Mouse (Mus musculus): ENCODE results near the gene Rinl. TPM values are rescaled to one million over a fixed set of nuclear protein-coding genes. Genes with fewer than 3 reads are reported as not detected.
A peak's percentile ranks its signal among the peaks of the same experiment; 100 is the strongest.

Rinl gene
- polyA plus RNA-seq, 1 experiment from 2014 or later: 4.3 TPM

- 95% methylated on average over 9 of the region's 9 CpGs for WGBS
- H3K9ac ChIP-seq (ENCODE audit: low read length): no peak overlapping the region
- DNase-seq (ENCODE audit: low spot score): no peak
- H3K4me3 ChIP-seq (ENCODE audit: low read depth, low read length): no peak overlapping the region
- ATAC-seq (replicated peaks; ENCODE audit: low FRiP score, low TSS enrichment, low read depth): no peak
- H3K9me3 ChIP-seq (ENCODE audit: control insufficient read depth, low read length): no peaks in the 10 kb centered on the region
- H3K27me3 ChIP-seq (replicated peaks; ENCODE audit: control insufficient read depth, insufficient read depth, low read length): no peaks in the 10 kb centered on the region
- no peak overlapping the region for H3K27ac ChIP-seq (ENCODE audit: low read depth)
- no peaks in the 10 kb centered on the region for H3K36me3 ChIP-seq (ENCODE audit: control insufficient read depth, insufficient read depth, low read length)
- H3K4me1 ChIP-seq (replicated peaks; ENCODE audit: control insufficient read depth, insufficient read depth, low read length): peaks cover 31% of the 10 kb centered on the region
- H3K4me2 ChIP-seq (ENCODE audit: low read length): no peak overlapping the region
These were observed 11.2 kb downstream of the Rinl start for GRCm38 (mm10) chr7:28799994-28800393.

GRCm38 (mm10) chr7:28801451-28801850 lies 12.7 kb downstream of the Rinl start:
- Histone ChIP-seq H3K9me3 (ENCODE audit: control insufficient read depth, low read length) (no peaks in the 10 kb centered on the region), H3K27ac (ENCODE audit: low read depth) (peak overlapping the region; percentile 90), H3K4me1 (replicated peaks; ENCODE audit: control insufficient read depth, insufficient read depth, low read length) (peaks cover 31% of the 10 kb centered on the region), H3K36me3 (ENCODE audit: control insufficient read depth, insufficient read depth, low read length) (no peaks in the 10 kb centered on the region), H3K27me3 (replicated peaks; ENCODE audit: control insufficient read depth, insufficient read depth, low read length) (no peaks in the 10 kb centered on the region), H3K4me2 (ENCODE audit: low read length) (no peak overlapping the region), H3K9ac (ENCODE audit: low read length) (no peak overlapping the region), H3K4me3 (ENCODE audit: low read depth, low read length) (no peak overlapping the region)
- ATAC-seq (replicated peaks; ENCODE audit: low FRiP score, low TSS enrichment, low read depth) (no peak), DNase-seq (ENCODE audit: low spot score) (no peak)
- 49% methylated on average over 3 of the region's 3 CpGs for WGBS

GRCm38 (mm10) chr7:28801901-28802670 lies 13.3 kb downstream of the Rinl start:
- Histone ChIP-seq H3K9me3 (ENCODE audit: control insufficient read depth, low read length) (no peaks in the 10 kb centered on the region), H3K4me2 (ENCODE audit: low read length) (peak overlapping the region; percentile 23), H3K4me3 (ENCODE audit: low read depth, low read length) (no peak overlapping the region), H3K27me3 (replicated peaks; ENCODE audit: control insufficient read depth, insufficient read depth, low read length) (no peaks in the 10 kb centered on the region), H3K36me3 (ENCODE audit: control insufficient read depth, insufficient read depth, low read length) (no peaks in the 10 kb centered on the region), H3K9ac (ENCODE audit: low read length) (peak overlapping the region; percentile 5), H3K27ac (ENCODE audit: low read depth) (peak overlapping the region; percentile 90), H3K4me1 (replicated peaks; ENCODE audit: control insufficient read depth, insufficient read depth, low read length) (peaks cover 27% of the 10 kb centered on the region)
- WGBS: 9% methylated on average over 10 of the region's 10 CpGs
- peak; percentile 82 for DNase-seq (ENCODE audit: low spot score)
- peak; percentile 59 for ATAC-seq (replicated peaks; ENCODE audit: low FRiP score, low TSS enrichment, low read depth)

DNA sequence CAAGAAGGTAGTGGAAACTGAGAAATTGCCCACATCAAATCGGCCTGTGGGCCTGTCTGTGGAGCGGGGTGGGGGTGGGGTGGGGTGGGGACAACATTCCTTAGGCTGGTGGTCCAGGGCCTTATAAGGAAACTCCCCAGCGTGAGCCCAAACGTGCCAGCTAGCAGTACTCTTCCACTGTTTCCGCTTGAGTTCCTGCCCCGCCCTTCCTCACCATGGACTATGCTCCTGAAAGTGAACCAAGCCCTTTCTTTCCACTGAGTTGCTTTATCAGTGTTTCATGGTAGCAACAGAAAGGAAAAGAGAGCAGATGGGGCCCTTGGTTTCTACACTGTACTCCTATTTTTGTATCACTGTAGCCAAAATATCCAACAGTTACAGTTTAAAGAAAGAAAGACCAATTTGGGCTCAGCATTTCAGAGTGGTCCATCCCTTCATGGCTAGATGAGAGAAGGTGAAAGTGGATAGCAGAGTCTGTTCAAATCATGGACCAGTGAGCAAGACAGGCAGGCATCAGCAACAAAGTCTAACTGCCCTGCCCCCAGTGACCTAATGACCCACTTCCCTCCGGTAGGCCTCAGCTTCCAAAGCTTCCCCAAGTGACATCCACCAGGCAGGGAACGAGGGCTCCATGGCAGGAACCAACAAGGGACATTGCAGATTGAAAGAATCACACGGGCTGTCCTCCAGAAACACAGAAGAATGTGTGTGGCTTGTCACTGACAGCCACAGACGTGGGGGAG lies 14.2 kb downstream of the Rinl start:
- Histone ChIP-seq H3K27ac (ENCODE audit: low read depth) (peak overlapping the region; percentile 90), H3K9ac (ENCODE audit: low read length) (peak overlapping the region; percentile 16), H3K4me3 (ENCODE audit: low read depth, low read length) (no peak overlapping the region), H3K27me3 (replicated peaks; ENCODE audit: control insufficient read depth, insufficient read depth, low read length) (no peaks in the 10 kb centered on the region), H3K4me2 (ENCODE audit: low read length) (peak overlapping the region; percentile 23), H3K9me3 (ENCODE audit: control insufficient read depth, low read length) (no peaks in the 10 kb centered on the region), H3K4me1 (replicated peaks; ENCODE audit: control insufficient read depth, insufficient read depth, low read length) (peaks cover 32% of the 10 kb centered on the region), H3K36me3 (ENCODE audit: control insufficient read depth, insufficient read depth, low read length) (no peaks in the 10 kb centered on the region)
- ATAC-seq (replicated peaks; ENCODE audit: low FRiP score, low TSS enrichment, low read depth) (peak; percentile 51), DNase-seq (ENCODE audit: low spot score) (no peak)
- 8% methylated on average over 10 of the region's 10 CpGs for WGBS

DNA sequence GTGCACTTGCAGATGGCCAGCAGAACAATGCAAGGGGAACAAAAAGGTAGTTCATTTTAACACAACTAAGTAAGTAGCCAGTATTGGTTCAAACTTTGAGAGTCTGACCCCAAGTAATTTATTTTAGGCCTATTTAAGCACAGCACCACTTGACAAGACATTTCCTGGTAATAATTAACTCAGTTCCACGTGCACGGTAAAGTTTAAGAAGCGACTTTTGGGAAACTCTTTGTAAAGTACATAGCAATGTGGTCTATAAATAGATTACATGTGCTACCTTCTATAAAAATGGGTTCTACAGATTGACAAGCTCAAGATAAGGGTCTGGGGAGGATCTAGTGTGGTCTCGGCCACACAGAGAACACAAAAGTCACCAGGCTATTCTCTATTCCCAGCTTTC lies 15.0 kb downstream of the Rinl start:
- no peak overlapping the region for H3K4me3 ChIP-seq (ENCODE audit: low read depth, low read length)
- H3K4me1 ChIP-seq (replicated peaks; ENCODE audit: control insufficient read depth, insufficient read depth, low read length): peaks cover 36% of the 10 kb centered on the region
- H3K27me3 ChIP-seq (replicated peaks; ENCODE audit: control insufficient read depth, insufficient read depth, low read length): no peaks in the 10 kb centered on the region
- ATAC-seq (replicated peaks; ENCODE audit: low FRiP score, low TSS enrichment, low read depth) (0 out of 2 replicates have a peak, but pooled peaks have one; percentile 12), DNase-seq (ENCODE audit: low spot score) (no peak)
- no peaks in the 10 kb centered on the region for H3K36me3 ChIP-seq (ENCODE audit: control insufficient read depth, insufficient read depth, low read length)
- H3K9me3 ChIP-seq (ENCODE audit: control insufficient read depth, low read length): no peaks in the 10 kb centered on the region
- no peak overlapping the region for H3K9ac ChIP-seq (ENCODE audit: low read length)
- H3K27ac ChIP-seq (ENCODE audit: low read depth): peak overlapping the region; percentile 90
- 26% methylated on average over 4 of the region's 4 CpGs for WGBS
- H3K4me2 ChIP-seq (ENCODE audit: low read length): peak overlapping the region; percentile 23; the same call in 1 of the 2 replicates

DNA sequence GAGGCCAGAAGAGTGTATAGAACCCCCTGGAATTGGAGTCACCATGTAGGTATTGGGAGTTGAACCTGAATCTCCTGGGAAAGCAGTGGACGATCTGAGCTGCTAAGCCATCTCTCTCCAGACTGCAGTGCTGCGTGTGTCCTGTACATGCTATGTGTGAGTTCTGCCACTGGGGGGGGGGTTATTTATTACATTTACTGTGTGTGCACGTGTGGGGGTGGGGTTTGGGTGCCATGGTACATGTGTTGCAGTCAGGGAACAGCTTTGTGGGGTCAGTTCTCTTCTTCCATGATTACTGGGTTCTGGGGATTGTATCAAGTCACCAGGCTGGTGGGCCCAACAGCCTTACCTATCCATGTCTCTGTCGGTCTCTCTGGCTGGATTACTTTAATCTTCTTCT lies 18.1 kb downstream of the Rinl start:
- Histone ChIP-seq H3K9ac (ENCODE audit: low read length) (no peak overlapping the region), H3K4me1 (replicated peaks; ENCODE audit: control insufficient read depth, insufficient read depth, low read length) (peaks cover 30% of the 10 kb centered on the region), H3K36me3 (ENCODE audit: control insufficient read depth, insufficient read depth, low read length) (peaks cover 1% of the 10 kb centered on the region), H3K4me2 (ENCODE audit: low read length) (no peak overlapping the region), H3K4me3 (ENCODE audit: low read depth, low read length) (no peak overlapping the region), H3K9me3 (ENCODE audit: control insufficient read depth, low read length) (no peaks in the 10 kb centered on the region), H3K27me3 (replicated peaks; ENCODE audit: control insufficient read depth, insufficient read depth, low read length) (no peaks in the 10 kb centered on the region), H3K27ac (ENCODE audit: low read depth) (no peak overlapping the region)
- ATAC-seq (replicated peaks; ENCODE audit: low FRiP score, low TSS enrichment, low read depth) (no peak), DNase-seq (ENCODE audit: low spot score) (no peak)
- 77% methylated on average over 4 of the region's 4 CpGs for whole genome bisulfite sequencing

GRCm38 (mm10) chr7:28807641-28808220 lies 19.0 kb downstream of the Rinl start:
- H3K4me3 ChIP-seq (ENCODE audit: low read depth, low read length): peak overlapping the region; percentile 84
- 55% methylated on average over 6 of the region's 8 CpGs for WGBS
- H3K9ac ChIP-seq (ENCODE audit: low read length): peak overlapping the region; percentile 94
- no peaks in the 10 kb centered on the region for H3K27me3 ChIP-seq (replicated peaks; ENCODE audit: control insufficient read depth, insufficient read depth, low read length)
- H3K36me3 ChIP-seq (ENCODE audit: control insufficient read depth, insufficient read depth, low read length): peaks cover 10% of the 10 kb centered on the region
- H3K9me3 ChIP-seq (ENCODE audit: control insufficient read depth, low read length): no peaks in the 10 kb centered on the region
- H3K4me1 ChIP-seq (replicated peaks; ENCODE audit: control insufficient read depth, insufficient read depth, low read length): peaks cover 30% of the 10 kb centered on the region
- H3K27ac ChIP-seq (ENCODE audit: low read depth): peak overlapping the region; percentile 100
- peak overlapping the region; percentile 66 for H3K4me2 ChIP-seq (ENCODE audit: low read length)
- ATAC-seq (replicated peaks; ENCODE audit: low FRiP score, low TSS enrichment, low read depth): no peak
- DNase-seq (ENCODE audit: low spot score): no peak

- Histone ChIP-seq H3K9ac (ENCODE audit: low read length) (peak within 1 kb of the TSS; percentile 94), H3K9me3 (ENCODE audit: control insufficient read depth, low read length) (no peaks in the 10 kb centered on the region), H3K36me3 (ENCODE audit: control insufficient read depth, insufficient read depth, low read length) (peaks cover 16% of the 10 kb centered on the region), H3K27ac (ENCODE audit: low read depth) (peak within 1 kb of the TSS; percentile 100), H3K4me1 (replicated peaks; ENCODE audit: control insufficient read depth, insufficient read depth, low read length) (peaks cover 28% of the 10 kb centered on the region), H3K4me3 (ENCODE audit: low read depth, low read length) (peak within 1 kb of the TSS; percentile 84), H3K27me3 (replicated peaks; ENCODE audit: control insufficient read depth, insufficient read depth, low read length) (no peaks in the 10 kb centered on the region), H3K4me2 (ENCODE audit: low read length) (peak within 1 kb of the TSS; percentile 66)
- 2% methylated on average over 35 of the region's 35 CpGs for WGBS
- ATAC-seq (replicated peaks; ENCODE audit: low FRiP score, low TSS enrichment, low read depth): peak; percentile 2
- no peak for DNase-seq (ENCODE audit: low spot score)
These were observed 19.6 kb downstream of the Rinl start, which contains the start of gene Hnrnpl for GRCm38 (mm10) chr7:28808221-28808941. Gene Hnrnpl, plus strand, starts transcription at chr7:28808541.
